Mouse (Mus musculus): ENCODE data around the gene Wdfy3. TPM values are rescaled to one million over a fixed set of nuclear protein-coding genes. Genes with fewer than 3 reads are reported as not detected.

The Wdfy3 gene
- total RNA-seq, 1 experiment = 25.3 TPM

GRCm38 (mm10) chr5:101885039-101885438 lies 184.7 kb downstream of the Wdfy3 start:
- H3K36me3 ChIP-seq (ENCODE audit: control insufficient read depth, insufficient read depth, low read length, poor library complexity, severe bottlenecking) = peaks cover 38% of the 10 kb centered on the region
- H3K4me1 ChIP-seq (ENCODE audit: control insufficient read depth in 2 of 2, insufficient read depth in 2 of 2, low read length in 2 of 2, poor library complexity in 1 of 2) = peaks cover 3 to 4% of the 10 kb centered on the region in 2 experiments; a peak in 3 of 4 replicates
- peak overlapping the region in 1 of 2 experiments; percentile 10; a peak in 1 of 4 replicates for H3K4me3 ChIP-seq (ENCODE audit: insufficient read depth in 1 of 2, low read depth in 1 of 2, low read length in 2 of 2, poor library complexity in 1 of 2, severe bottlenecking in 1 of 2)
- no peak for TF ChIP-seq CHD2 (IDR thresholded peaks at IDR 0.05; ENCODE audit: low read depth, low read length)
- DNase-seq (ENCODE audit: low read depth, low spot score) = no peak
- H3K9me3 ChIP-seq (ENCODE audit: control insufficient read depth, insufficient read depth, low read depth, low read length) = no peaks in the 10 kb centered on the region
- in situ Hi-C loops (cut with MboI; ENCODE audit: low sequenced_read_pairs in 2 of 2, unreplicated experiment in 2 of 2) = no loop called here
- peak overlapping the region; percentile 53; the same call in 1 of the 2 replicates for H3K9ac ChIP-seq (ENCODE audit: insufficient read depth, low read depth, low read length, poor library complexity, severe bottlenecking)
- H3K27ac ChIP-seq (ENCODE audit: insufficient read depth, low read depth, low read length, poor library complexity, severe bottlenecking) = peak overlapping the region; percentile 5; the same call in 1 of the 2 replicates

- TF ChIP-seq ZNF384 (IDR thresholded peaks at IDR 0.05; ENCODE audit: low read depth, low read length) = no peak
- TF ChIP-seq HCFC1 (IDR thresholded peaks at IDR 0.05; ENCODE audit: borderline replicate concordance, insufficient read depth, low read length) = no peak
- no peak for TF ChIP-seq MAFK (IDR thresholded peaks at IDR 0.05; ENCODE audit: insufficient read depth, low read depth, low read length)
- no peak for TF ChIP-seq ZC3H11A (IDR thresholded peaks at IDR 0.05; ENCODE audit: borderline replicate concordance, low read depth, low read length)
- TF ChIP-seq CHD2 (IDR thresholded peaks at IDR 0.05; ENCODE audit: low read depth, low read length) = no peak
- no peak for DNase-seq (ENCODE audit: low read depth, low spot score)
- in situ Hi-C loops (cut with MboI; ENCODE audit: low sequenced_read_pairs in 2 of 2, unreplicated experiment in 2 of 2) = no loop called here
- peaks cover 42% of the 10 kb centered on the region for H3K36me3 ChIP-seq (ENCODE audit: control insufficient read depth, insufficient read depth, low read length, poor library complexity, severe bottlenecking)
- no peaks in the 10 kb centered on the region for H3K9me3 ChIP-seq (ENCODE audit: control insufficient read depth, insufficient read depth, low read depth, low read length)
- no peak overlapping the region for H3K27ac ChIP-seq (ENCODE audit: insufficient read depth, low read depth, low read length, poor library complexity, severe bottlenecking)
- peaks cover 0 to 2% of the 10 kb centered on the region in 2 experiments; a peak in 2 of 4 replicates for H3K4me1 ChIP-seq (ENCODE audit: control insufficient read depth in 2 of 2, insufficient read depth in 2 of 2, low read length in 2 of 2, poor library complexity in 1 of 2)
- H3K4me3 ChIP-seq (ENCODE audit: insufficient read depth in 1 of 2, low read depth in 1 of 2, low read length in 2 of 2, poor library complexity in 1 of 2, severe bottlenecking in 1 of 2) = no peak overlapping the region
- H3K9ac ChIP-seq (ENCODE audit: insufficient read depth, low read depth, low read length, poor library complexity, severe bottlenecking) = no peak overlapping the region
Observed at GRCm38 (mm10) chr5:101882191-101882590, 187.5 kb downstream of the Wdfy3 start.

- no peak for DNase-seq (ENCODE audit: low read depth, low spot score)
- Histone ChIP-seq H3K36me3 (ENCODE audit: control insufficient read depth, insufficient read depth, low read length, poor library complexity, severe bottlenecking) (peaks cover 40% of the 10 kb centered on the region), H3K9ac (ENCODE audit: insufficient read depth, low read depth, low read length, poor library complexity, severe bottlenecking) (no peak overlapping the region), H3K4me3 (ENCODE audit: insufficient read depth in 1 of 2, low read depth in 1 of 2, low read length in 2 of 2, poor library complexity in 1 of 2, severe bottlenecking in 1 of 2) (no peak overlapping the region), H3K27ac (ENCODE audit: insufficient read depth, low read depth, low read length, poor library complexity, severe bottlenecking) (no peak overlapping the region), H3K9me3 (ENCODE audit: control insufficient read depth, insufficient read depth, low read depth, low read length) (no peaks in the 10 kb centered on the region), H3K4me1 (ENCODE audit: control insufficient read depth in 2 of 2, insufficient read depth in 2 of 2, low read length in 2 of 2, poor library complexity in 1 of 2) (peaks cover 0 to 2% of the 10 kb centered on the region in 2 experiments; a peak in 1 of 4 replicates)
- in situ Hi-C loops (cut with MboI; ENCODE audit: low sequenced_read_pairs in 2 of 2, unreplicated experiment in 2 of 2) = no loop called here
- TF ChIP-seq MAFK (IDR thresholded peaks at IDR 0.05; ENCODE audit: insufficient read depth, low read depth, low read length) = no peak
- TF ChIP-seq ZC3H11A (IDR thresholded peaks at IDR 0.05; ENCODE audit: borderline replicate concordance, low read depth, low read length) = no peak
- TF ChIP-seq CHD2 (IDR thresholded peaks at IDR 0.05; ENCODE audit: low read depth, low read length) = no peak
- no peak for TF ChIP-seq HCFC1 (IDR thresholded peaks at IDR 0.05; ENCODE audit: borderline replicate concordance, insufficient read depth, low read length)
- no peak for TF ChIP-seq ZNF384 (IDR thresholded peaks at IDR 0.05; ENCODE audit: low read depth, low read length)
Observed at GRCm38 (mm10) chr5:101879914-101880313, 189.8 kb downstream of the Wdfy3 start.

- no peak overlapping the region for H3K9ac ChIP-seq (ENCODE audit: insufficient read depth, low read depth, low read length, poor library complexity, severe bottlenecking)
- TF ChIP-seq ZNF384 (IDR thresholded peaks at IDR 0.05; ENCODE audit: low read depth, low read length) (no peak), MAFK (IDR thresholded peaks at IDR 0.05; ENCODE audit: insufficient read depth, low read depth, low read length) (no peak), HCFC1 (IDR thresholded peaks at IDR 0.05; ENCODE audit: borderline replicate concordance, insufficient read depth, low read length) (no peak), ZC3H11A (IDR thresholded peaks at IDR 0.05; ENCODE audit: borderline replicate concordance, low read depth, low read length) (no peak), CHD2 (IDR thresholded peaks at IDR 0.05; ENCODE audit: low read depth, low read length) (no peak)
- no peaks in the 10 kb centered on the region for H3K4me1 ChIP-seq (ENCODE audit: control insufficient read depth in 2 of 2, insufficient read depth in 2 of 2, low read length in 2 of 2, poor library complexity in 1 of 2)
- no peak for DNase-seq (ENCODE audit: low read depth, low spot score)
- H3K36me3 ChIP-seq (ENCODE audit: control insufficient read depth, insufficient read depth, low read length, poor library complexity, severe bottlenecking) = peaks cover 46% of the 10 kb centered on the region
- H3K27ac ChIP-seq (ENCODE audit: insufficient read depth, low read depth, low read length, poor library complexity, severe bottlenecking) = no peak overlapping the region
- no peak overlapping the region for H3K4me3 ChIP-seq (ENCODE audit: insufficient read depth in 1 of 2, low read depth in 1 of 2, low read length in 2 of 2, poor library complexity in 1 of 2, severe bottlenecking in 1 of 2)
- in situ Hi-C loops (cut with MboI; ENCODE audit: low sequenced_read_pairs in 2 of 2, unreplicated experiment in 2 of 2) = no loop called here
- H3K9me3 ChIP-seq (ENCODE audit: control insufficient read depth, insufficient read depth, low read depth, low read length) = no peaks in the 10 kb centered on the region
Observed at GRCm38 (mm10) chr5:101878403-101878802, 191.3 kb downstream of the Wdfy3 start.

- DNase-seq (ENCODE audit: low read depth, low spot score) = no peak
- Histone ChIP-seq H3K9ac (ENCODE audit: insufficient read depth, low read depth, low read length, poor library complexity, severe bottlenecking) (no peak overlapping the region), H3K36me3 (ENCODE audit: control insufficient read depth, insufficient read depth, low read length, poor library complexity, severe bottlenecking) (peaks cover 44% of the 10 kb centered on the region), H3K27ac (ENCODE audit: insufficient read depth, low read depth, low read length, poor library complexity, severe bottlenecking) (no peak overlapping the region), H3K4me1 (ENCODE audit: control insufficient read depth in 2 of 2, insufficient read depth in 2 of 2, low read length in 2 of 2, poor library complexity in 1 of 2) (no peaks in the 10 kb centered on the region), H3K9me3 (ENCODE audit: control insufficient read depth, insufficient read depth, low read depth, low read length) (no peaks in the 10 kb centered on the region), H3K4me3 (ENCODE audit: insufficient read depth in 1 of 2, low read depth in 1 of 2, low read length in 2 of 2, poor library complexity in 1 of 2, severe bottlenecking in 1 of 2) (no peak overlapping the region)
- in situ Hi-C loops (cut with MboI; ENCODE audit: low sequenced_read_pairs in 2 of 2, unreplicated experiment in 2 of 2) = no loop called here
- TF ChIP-seq CHD2 (IDR thresholded peaks at IDR 0.05; ENCODE audit: low read depth, low read length) (no peak), HCFC1 (IDR thresholded peaks at IDR 0.05; ENCODE audit: borderline replicate concordance, insufficient read depth, low read length) (no peak), ZNF384 (IDR thresholded peaks at IDR 0.05; ENCODE audit: low read depth, low read length) (no peak), MAFK (IDR thresholded peaks at IDR 0.05; ENCODE audit: insufficient read depth, low read depth, low read length) (no peak), ZC3H11A (IDR thresholded peaks at IDR 0.05; ENCODE audit: borderline replicate concordance, low read depth, low read length) (no peak)
Observed at GRCm38 (mm10) chr5:101876185-101876584, 193.5 kb downstream of the Wdfy3 start.
